Mouse (Mus musculus) heart, embryonic 13.5 days (tissue): Measurements from ENCODE around the gene Cep170. TPM values are rescaled to one million over a fixed set of nuclear protein-coding genes. Genes with fewer than 3 reads are reported as not detected.

Experiments used
- microRNA counts: library from miRNA; unstranded; fragments of <30 nt; microRNA quantifications from one replicate; lab custom pipeline; 2016
- microRNA-seq: library from miRNA; unstranded; fragments of <30 nt; microRNA quantifications from one replicate; pipeline ENCODE4, GENCODE M21; 2016
- polyA plus RNA-seq: library from polyadenylated mRNA; unstranded; fragments of >200 nt; fragmentation: Nextera tagmentation; extraction: Ambion mirVana; gene quantifications from 2 replicates; pipeline ENCODE4 v1.2.1, GENCODE M21; 2015

The Cep170 gene
- polyA plus RNA-seq, 1 experiment from 2014 or later, result 19.8 TPM

MicroRNAs encoded within 50 kb of the gene (microRNA counts, 519-probe panel; counts per million panel counts)
- 4,511 counts per million, percentile 79 among the panel's probes with 10 or more counts for microRNA mmu-miR-350 (lab: Ali Mortazavi, UCI)

Small RNA genes within 50 kb of the gene (microRNA-seq; reads per million reads assigned to microRNA genes)
- 414 reads per million, percentile 72 among the genes with 10 or more reads in this experiment for gene Mir350

Other genes with a start within 250 kb of the Cep170 start
- gene Sdccag8, start 593 bp upstream of the Cep170 start, polyA plus RNA-seq, result 8.7 and 10.6 TPM in 2 replicates